Mouse (Mus musculus) layer of hippocampus, adult 2 months (tissue): ENCODE results near the gene Fgd2. TPM values are rescaled to one million over a fixed set of nuclear protein-coding genes. Genes with fewer than 3 reads are reported as not detected.

ENCODE experiments used
- DNase-seq, 2 experiments: peaks; one replicate each; pipeline ENCODE4 v3.0.0; 2022; ENCODE audit warnings: low spot score in 2 of 2
- H3K27ac ChIP-seq: fragments of 200-600 bp; 2 replicates; pipeline ENCODE4 v1.8.1; 2022
- H3K4me3 ChIP-seq: fragments of 200-600 bp; 2 replicates; pipeline ENCODE4 v1.8.1; 2022; ENCODE audit warnings: mild to moderate bottlenecking
- CTCF ChIP-seq: fragments of 200-600 bp; conservative IDR thresholded peaks from 2 replicates; pipeline ENCODE4 v1.8.1; 2022; ENCODE audit warnings: antibody characterized with exemption, mild to moderate bottlenecking, moderate library complexity
- total RNA-seq, 2 experiments: library from RNA; stranded (reverse); gene quantifications; 2 replicates each; pipeline ENCODE4 v1.2.3; 2021

Fgd2 gene
- total RNA-seq, 2 experiments from 2014 or later: 3.8 to 4.4 TPM

DNA sequence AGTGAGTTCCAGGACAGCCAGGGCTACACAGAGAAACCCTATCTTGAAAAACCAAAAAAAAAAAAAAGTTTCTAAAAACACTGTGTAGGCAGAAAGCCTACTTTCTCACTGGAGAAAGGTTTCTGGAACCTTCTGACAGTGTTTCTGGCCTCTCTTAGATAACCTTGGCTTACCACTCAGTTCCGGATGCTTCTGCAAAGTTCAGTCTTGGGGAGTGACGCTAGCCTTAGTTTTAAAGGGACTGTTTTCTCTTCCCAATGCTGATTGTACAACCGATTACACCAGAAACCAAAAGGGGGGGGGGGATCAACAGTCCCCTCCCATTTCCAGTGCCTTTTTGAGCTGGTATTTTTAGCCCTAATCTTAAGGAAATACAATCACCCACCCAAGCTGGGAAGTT is 37.1 kb upstream of the Fgd2 start:
- TF ChIP-seq CTCF: no peak
- no peak overlapping the region for H3K4me3 ChIP-seq
- no peak for DNase-seq
- no peak overlapping the region for H3K27ac ChIP-seq

DNA sequence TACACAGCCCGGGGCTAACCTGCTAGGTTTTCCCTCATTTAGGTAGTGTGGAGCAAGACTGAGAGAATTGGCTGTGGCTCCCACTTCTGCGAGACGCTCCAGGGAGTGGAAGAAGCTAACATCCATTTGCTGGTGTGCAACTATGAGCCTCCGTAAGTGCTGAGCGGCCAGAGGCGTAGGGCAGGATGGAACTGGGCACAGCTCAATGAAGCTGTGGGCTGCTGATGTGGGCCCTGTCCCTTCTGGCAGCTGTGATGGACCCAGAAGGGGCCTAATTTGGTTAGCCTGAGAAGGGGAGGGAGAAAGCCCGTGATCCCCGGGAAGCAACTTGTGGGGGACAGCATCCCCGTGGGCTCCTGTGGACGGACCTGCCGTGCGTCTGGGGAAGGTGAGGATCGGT is 34.9 kb upstream of the Fgd2 start:
- no peak for TF ChIP-seq CTCF
- Histone ChIP-seq H3K4me3 (no peak overlapping the region), H3K27ac (no peak overlapping the region)
- no peak for DNase-seq

- Histone ChIP-seq H3K27ac (peak overlapping the region; percentile 61; the same call in 1 of the 2 replicates), H3K4me3 (peak overlapping the region; percentile 38; the same call in 1 of the 2 replicates)
- peak in 1 of 2 experiments; percentile 29 for DNase-seq
- TF ChIP-seq CTCF: no peak
Observed at GRCm38 (mm10) chr17:29326531-29327529, 33.9 kb upstream of the Fgd2 start.

DNA sequence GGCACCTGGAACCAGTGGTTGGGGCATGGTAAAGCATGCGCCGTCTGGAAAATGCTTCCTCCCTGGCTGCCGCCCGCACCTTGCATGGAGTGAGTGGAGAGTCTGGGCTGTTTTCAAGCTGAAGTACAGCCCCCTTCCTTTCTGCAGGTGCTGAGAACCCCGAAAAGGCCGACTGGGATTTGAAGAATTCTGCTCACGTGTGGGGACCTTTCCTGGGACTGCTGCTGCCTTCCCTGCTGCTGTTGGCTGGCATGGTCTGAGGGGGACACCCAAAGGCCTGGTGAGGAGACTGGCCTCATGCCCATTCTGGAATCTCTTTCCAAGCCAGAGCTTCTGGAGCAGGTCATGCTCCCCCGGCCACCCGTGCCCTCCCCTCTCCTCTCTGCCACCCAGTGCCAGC is 33.0 kb upstream of the Fgd2 start:
- Histone ChIP-seq H3K4me3 (no peak overlapping the region), H3K27ac (peak overlapping the region; percentile 61; the same call in 1 of the 2 replicates)
- TF ChIP-seq CTCF: no peak
- peak in 1 of 2 experiments; percentile 15 for DNase-seq

DNA sequence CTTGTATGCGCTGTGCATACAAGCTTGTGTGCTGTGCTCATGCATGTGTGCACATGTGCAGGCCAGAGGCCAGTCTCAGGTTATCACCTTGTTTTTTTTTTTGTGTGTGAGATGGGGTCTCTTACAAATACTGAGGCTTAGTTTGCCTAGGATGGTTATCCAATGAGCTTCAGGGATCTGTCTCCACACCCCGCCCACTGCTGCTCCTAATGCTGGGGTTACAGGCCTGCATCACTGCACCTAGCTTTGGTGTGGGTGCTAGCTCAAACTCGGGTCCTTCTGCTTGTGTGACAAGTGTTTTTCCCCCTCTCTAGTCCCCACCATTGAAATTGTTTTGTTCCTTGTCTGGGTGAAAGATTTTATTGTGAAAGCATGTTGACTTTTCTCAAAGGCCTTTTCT is 30.5 kb upstream of the Fgd2 start:
- H3K27ac ChIP-seq: peak overlapping the region; percentile 81

DNA sequence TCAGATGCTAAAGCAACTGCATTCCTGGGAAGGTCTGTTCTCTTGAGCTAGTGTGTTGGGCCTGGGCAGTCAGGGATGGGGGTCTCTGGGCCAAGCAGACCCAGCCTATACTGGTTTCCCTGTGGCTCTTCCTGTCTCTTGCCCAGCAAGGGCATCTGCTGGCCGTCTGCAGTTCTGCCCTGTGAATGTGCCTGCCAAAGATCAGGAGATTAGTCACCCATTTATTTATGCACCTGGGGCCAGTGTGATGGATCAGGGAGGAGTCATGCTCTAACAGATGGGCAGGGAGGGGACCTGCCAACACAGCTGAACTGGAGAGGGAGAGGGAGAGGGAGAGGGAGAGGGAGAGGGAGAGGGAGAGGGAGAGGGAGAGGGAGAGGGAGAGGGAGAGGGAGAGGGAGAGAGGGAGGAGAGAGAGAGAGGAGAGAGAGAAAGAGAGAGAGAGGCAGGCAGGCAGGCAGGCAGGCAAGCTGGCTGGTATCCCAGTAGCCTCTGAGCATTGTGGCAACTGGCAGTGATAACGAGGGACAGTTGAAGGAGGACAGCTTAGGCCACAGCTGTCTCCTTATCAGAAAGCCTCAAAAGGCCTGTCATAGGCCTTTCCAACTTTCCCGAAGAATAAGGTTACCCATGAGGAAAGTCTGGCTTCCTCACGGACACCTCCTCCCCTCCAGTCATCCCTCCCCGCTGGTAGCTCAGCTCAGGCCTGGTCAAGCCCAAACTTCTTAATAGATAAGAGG is 29.9 kb upstream of the Fgd2 start:
- no peak for TF ChIP-seq CTCF
- peak in 1 of 2 experiments; percentile 15 for DNase-seq
- H3K27ac ChIP-seq: peak overlapping the region; percentile 81
- H3K4me3 ChIP-seq: no peak overlapping the region

More for the DNA sequence above, 30.5 kb upstream of the Fgd2 start:
- H3K4me3 ChIP-seq: no peak overlapping the region
- peak in 1 of 2 experiments; percentile 8 for DNase-seq
- no peak for TF ChIP-seq CTCF

GRCm38 (mm10) chr17:29332186-29332685 is 28.5 kb upstream of the Fgd2 start:
- Histone ChIP-seq H3K4me3 (no peak overlapping the region), H3K27ac (peak overlapping the region; percentile 72; the same call in 1 of the 2 replicates)
- no peak for TF ChIP-seq CTCF
- DNase-seq: no peak

- Histone ChIP-seq H3K4me3 (no peak overlapping the region), H3K27ac (peak overlapping the region; percentile 77)
- TF ChIP-seq CTCF: no peak
- DNase-seq: no peak
Observed at GRCm38 (mm10) chr17:29336266-29336990, 24.3 kb upstream of the Fgd2 start.

DNA sequence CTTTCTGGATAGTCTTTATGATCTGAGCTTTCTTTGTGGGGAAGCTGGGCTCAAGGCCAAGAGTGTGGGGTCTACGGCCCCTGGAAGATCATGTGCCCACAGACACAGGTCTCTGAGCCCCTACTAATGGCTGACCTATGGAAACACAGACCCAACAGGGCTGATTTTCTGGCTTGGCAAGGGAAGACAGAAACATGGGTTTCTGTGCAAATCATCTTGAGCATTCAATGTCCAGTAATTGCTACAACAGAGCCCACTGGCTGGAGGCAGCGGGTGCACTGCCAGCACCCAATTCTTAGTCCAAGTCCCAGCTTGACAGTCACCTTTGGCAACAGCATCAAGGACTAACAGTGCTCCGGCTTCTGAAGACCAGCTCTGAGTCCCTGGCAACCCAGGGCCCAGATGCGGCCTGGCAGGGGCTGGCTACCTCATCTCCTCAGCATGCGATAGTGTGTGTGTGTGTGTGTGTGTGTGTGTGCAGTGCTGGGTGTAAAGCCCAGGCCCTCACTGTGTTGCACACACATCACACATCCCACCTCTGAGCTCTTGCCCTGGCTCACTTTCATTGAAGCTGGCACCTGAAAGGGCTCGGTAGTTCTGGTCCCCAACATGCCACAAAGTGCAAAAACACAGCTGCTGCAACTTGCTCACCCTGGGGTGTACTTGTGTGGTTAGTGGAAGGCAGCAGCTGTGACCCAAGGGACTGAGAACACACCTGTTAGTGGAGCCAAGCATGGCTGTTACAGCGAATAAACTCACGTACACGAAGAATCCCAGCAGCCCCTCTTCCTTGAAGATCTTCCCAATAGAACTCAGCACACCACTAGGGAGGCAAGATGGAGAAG is 22.5 kb upstream of the Fgd2 start:
- Histone ChIP-seq H3K4me3 (no peak overlapping the region), H3K27ac (peak overlapping the region; percentile 77)
- no peak for TF ChIP-seq CTCF
- DNase-seq: peak in 1 of 2 experiments; percentile 47

DNA sequence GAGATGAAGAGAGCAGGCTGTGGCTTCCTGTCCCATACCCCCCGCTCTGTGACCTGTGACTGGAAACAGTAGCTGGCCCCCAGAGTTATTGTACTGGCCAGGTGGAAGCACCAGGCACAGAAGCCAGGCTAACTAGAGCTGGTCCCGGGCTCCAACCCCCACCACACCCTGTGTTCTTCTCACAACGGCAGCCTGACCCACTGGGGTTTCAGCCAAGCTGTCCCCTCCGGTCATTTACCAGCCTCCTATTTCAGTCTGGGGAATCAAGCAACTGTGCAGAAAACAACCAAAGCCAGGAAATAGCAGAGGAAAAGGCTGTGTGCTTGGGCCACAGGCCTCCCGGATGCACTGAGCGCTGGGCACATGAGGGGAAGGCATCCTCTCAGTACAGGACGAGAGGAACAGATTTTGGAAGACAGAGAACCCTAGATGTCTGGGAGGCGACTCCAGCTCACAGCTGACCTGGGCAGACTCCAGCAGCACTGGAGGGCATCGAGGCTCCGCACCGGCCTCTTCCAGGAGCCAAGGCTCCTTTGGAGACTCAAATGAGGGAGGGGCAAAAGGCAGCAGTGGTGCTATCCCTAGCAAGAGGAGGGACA is 21.4 kb upstream of the Fgd2 start:
- no peak for DNase-seq
- Histone ChIP-seq H3K4me3 (no peak overlapping the region), H3K27ac (peak overlapping the region; percentile 77)
- no peak for TF ChIP-seq CTCF
